Mouse (Mus musculus) CD4-positive, CD25-positive, alpha-beta regulatory T cell, adult 2 months (primary cell): Measurements from ENCODE around the gene Slc44a3.

Experiments
- DNase-seq: peaks from one replicate; pipeline ENCODE4 v3.0.0-alpha.2; 2012; ENCODE audit warnings: low read depth, low spot score

Gene Slc44a3

DNA sequence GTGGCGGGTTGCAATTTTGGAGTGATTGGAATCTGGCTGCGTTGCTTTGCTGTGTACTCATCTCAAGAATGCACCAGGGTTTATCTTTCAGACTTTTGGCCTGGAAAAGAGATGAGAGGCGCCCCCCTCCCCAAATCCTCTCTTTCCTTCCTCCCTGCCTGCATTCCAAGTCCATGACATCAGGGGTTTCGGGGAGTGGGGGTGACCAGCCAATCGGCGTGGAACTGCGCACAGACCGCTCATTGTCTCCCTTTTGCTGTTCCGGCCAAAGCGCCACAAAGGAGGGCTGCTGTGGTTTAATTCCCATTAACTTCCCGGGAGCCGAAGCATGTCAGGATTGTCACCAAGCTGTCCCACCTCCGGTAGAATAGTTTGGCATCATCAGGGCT, 104.7 kb downstream of the Slc44a3 start:
- DNase-seq = no peak

DNA sequence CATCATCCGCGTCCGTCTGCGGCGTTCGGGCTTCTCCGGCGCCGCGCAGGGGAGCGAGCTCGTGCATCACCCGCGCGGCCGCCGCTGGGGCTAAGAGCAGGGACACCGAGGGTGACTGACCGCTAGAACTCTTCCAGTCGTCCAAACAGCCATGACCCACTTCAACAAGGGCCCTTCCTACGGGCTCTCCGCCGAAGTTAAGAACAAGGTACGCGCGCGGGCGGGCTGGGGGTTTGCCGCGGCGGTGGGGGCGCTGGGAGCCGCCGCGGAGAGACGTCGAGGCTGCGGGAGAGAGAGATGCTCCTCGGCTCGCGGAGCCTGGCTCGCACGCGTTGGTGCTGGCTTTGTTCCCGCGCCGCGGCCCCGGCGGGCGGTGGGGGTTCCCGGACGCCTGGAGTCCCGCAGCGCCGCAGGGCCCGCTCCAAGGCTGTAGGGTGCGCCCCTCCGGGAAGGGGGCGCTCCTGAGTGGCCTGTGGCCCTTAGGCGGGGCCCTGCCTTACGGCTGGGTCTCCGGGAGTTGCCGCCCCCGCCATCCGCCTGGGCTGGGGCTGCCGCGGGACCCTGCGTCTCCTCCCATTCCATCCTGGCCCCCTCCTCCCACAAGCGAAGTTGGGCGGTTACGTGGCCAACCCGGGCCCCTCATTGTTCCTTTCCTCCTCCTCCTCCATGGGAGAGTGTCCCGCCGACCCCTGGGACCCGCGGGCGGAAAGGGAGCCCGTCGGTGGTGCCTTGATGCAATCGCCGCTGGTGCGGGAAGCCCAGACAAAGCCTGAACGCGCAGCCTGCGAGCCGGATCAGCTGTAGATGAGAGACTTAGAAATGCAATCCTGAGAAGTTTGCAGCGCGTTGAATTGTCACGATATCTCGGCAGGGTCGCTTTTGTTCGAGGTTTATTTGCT, 105.3 kb downstream of the Slc44a3 start:
- peak; percentile 77 for DNase-seq

GRCm38 (mm10) chr3:121425861-121426620, 106.2 kb downstream of the Slc44a3 start, which contains the start of gene Cnn3:
Gene Cnn3 (plus strand): TSS chr3:121426497.
- peak; percentile 77 for DNase-seq

GRCm38 (mm10) chr3:121422405-121422804, 109.8 kb downstream of the Slc44a3 start:
- DNase-seq = no peak

DNA sequence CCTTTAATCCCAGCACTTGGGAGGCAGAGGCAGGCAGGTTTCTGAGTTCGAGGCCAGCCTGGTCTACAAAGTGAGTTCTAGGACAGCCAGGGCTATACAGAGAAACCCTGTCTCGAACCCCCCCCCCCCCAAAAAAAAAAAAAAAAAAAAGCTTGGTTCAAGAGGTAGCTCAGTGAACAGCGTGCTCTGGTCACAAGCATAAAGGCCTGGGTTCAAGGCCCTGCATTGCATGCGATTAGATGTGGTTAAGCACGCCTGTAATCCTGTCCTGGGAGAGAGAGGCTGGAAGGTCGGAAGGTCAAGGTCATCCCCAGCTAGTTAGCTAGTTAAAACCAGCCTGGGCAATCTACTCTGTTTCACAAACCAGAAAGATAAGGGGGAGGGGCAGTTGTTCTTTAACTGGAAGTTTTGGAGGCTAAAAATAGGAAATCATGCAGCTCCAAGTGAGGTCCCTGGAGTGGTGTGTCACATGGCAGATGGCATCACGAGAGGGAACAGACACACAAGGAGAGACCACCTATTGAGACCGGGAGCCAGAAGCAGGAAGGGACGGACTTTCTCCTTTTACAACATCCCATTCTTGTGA, 113.3 kb downstream of the Slc44a3 start:
- DNase-seq = no peak

DNA sequence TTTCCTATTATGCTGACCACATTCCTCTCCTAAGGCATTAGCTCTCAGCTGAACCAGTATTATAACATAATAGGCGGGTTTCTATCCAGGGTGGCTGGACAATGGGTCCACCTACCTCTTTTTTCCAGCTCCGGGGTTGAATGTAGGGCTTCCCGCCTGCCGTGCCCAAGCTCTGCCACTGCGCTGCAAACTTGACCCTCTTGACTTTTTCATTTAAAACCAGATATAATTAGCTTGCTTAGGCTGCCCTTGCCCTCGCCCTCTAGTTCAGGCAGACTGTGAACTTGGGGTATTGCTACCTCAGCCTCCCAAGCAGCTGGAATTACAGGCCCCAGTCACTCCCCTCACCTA, 114.0 kb downstream of the Slc44a3 start:
- DNase-seq = no peak

DNA sequence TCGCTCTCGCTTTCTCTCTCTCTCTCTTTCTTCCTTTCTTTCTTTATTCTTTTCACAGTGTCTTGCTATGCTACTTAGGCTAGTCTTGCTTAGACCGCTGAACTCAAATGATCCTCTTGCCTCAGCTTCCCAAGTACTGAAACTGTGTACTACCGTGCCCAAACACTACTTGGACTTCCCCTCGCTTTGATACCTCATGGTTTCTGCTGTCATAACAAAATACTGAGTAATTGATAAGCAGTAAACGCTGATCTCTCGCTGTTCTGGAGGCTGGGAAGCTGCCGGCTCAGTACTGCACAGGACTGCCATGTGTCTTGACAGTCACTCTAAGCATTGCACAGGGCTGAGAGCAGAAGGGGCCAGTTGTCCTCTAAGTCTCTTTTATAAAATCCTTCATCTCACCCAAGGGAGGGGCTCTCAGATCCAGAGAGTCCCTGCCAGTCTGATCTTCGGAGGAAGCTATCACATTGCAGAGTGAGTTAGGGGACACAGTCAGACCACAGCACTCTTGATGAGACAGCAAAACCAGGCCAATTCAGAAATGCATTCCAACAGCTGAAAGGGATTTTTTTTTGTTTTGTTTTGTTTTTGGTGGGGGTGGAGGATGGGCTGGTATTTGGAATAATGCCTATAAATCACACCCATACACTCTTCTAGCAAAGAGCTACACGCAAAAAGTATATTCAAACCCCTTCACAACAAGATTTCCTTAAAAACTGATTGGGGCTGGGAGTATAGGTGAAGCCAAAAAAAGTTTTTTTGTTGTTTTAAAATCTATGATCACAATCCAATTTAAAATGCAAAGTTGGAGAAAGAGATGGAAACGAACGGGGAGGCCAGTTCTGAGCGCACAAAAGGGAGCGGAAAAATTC, 114.6 kb downstream of the Slc44a3 start:
- DNase-seq = no peak

DNA sequence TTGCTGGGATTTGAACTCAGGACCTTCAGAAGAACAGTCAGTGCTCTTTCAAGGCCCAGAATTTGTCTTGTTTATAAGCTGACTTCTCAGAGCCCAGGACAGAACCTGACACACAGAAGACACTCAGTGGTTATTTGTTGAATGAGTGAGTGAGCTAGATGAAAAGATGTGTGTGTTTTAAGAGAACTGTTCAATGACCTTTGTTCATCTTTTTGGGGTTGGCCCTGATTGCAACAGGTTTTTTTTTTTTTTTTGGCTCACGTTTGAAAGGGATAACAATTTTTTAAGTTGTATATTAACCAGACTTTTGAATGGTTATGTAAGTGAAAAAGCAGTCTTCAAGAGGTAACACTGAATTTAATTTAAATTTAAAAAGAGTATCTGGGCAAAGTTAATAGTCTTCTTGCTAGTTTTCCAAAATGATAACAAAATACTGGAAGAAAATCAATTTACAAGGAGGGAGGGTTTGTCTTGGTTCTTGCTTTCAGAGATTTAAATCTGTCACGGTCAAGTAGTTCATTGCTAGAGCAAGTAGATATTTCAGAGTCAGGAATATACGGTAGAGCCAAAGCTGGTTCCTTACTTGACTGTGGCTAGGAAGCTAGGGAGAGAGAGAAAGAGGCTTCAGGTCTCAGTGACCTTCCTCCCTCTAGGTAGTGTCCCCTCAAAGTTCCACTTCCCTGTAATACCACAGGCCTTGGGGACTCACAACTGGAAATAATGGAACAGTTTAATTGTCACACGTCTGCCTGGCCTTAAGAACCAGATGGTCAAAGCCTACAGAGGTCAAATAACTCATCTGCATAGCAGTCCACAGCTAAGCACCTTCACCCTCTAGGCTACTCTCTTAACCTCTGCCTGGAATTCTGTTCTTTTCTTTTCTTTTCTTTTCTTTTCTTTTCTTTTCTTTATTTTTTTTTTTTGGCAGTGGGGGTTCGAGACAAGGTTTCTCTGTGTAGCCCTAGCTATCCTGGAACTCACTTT, 115.7 kb downstream of the Slc44a3 start:
- no peak for DNase-seq

- DNase-seq = no peak
These were observed 120.8 kb downstream of the Slc44a3 start for GRCm38 (mm10) chr3:121411450-121411849.
